Mouse (Mus musculus): ENCODE measurements around the gene Btrc. TPM values are rescaled to one million over a fixed set of nuclear protein-coding genes. Genes with fewer than 3 reads are reported as not detected.

Gene Btrc
- polyA plus RNA-seq, 2 experiments, result 27.6 to 40.3 TPM

DNA sequence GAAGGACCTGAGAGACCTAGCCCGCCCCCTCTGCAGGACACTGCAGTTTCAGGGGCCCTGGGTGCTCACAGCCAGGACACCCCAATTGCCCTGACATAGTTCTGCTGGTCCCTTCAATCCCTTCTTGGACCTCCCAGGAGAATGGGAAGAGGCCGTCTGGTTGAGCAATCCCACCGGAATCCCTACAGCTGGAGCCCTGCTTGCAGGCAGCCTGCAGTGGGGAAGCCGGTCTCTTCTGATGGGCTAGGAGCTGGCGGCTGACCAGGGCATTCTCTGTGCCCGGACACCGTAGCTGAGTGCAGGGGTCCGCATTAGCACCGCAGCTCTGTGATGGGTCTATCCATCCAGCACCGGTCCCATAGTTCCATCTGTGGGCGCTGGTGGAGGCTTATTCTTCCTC, 190.6 kb downstream of the Btrc start:
- DNase-seq (ENCODE audit: low read depth in 3 of 3, low spot score in 3 of 3) (no peak), ATAC-seq (ENCODE audit: insufficient read depth) (no peak)
- no peaks in the 10 kb centered on the region for H3K9me3 ChIP-seq (ENCODE audit: control insufficient read depth, low read length)
- peaks cover 6% of the 10 kb centered on the region in 2 experiments for H3K4me1 ChIP-seq (replicated peaks; ENCODE audit: control insufficient read depth in 2 of 2, insufficient read depth in 2 of 2, low read length in 1 of 2)
- no peak overlapping the region for H3K4me2 ChIP-seq (ENCODE audit: low read depth)
- 86% methylated on average over 11 of the region's 11 CpGs for WGBS (ENCODE audit: insufficient replicate concordance)
- H3K4me3 ChIP-seq (ENCODE audit: insufficient read depth in 1 of 2, low read depth in 2 of 2, low read length in 2 of 2), result no peak overlapping the region
- no peaks in the 10 kb centered on the region for H3K36me3 ChIP-seq (replicated peaks; ENCODE audit: control insufficient read depth, insufficient read depth, low read depth)
- no peak for TF ChIP-seq CTCF (IDR thresholded peaks at IDR 0.05; ENCODE audit: low read depth)
- no peak for TF ChIP-seq EP300 (IDR thresholded peaks at IDR 0.05; ENCODE audit: low read depth)
- H3K9ac ChIP-seq (replicated peaks), result no peak overlapping the region
- H3K27ac ChIP-seq, result no peak overlapping the region
- H3K27me3 ChIP-seq (ENCODE audit: control insufficient read depth, insufficient read depth, low read length), result no peaks in the 10 kb centered on the region

DNA sequence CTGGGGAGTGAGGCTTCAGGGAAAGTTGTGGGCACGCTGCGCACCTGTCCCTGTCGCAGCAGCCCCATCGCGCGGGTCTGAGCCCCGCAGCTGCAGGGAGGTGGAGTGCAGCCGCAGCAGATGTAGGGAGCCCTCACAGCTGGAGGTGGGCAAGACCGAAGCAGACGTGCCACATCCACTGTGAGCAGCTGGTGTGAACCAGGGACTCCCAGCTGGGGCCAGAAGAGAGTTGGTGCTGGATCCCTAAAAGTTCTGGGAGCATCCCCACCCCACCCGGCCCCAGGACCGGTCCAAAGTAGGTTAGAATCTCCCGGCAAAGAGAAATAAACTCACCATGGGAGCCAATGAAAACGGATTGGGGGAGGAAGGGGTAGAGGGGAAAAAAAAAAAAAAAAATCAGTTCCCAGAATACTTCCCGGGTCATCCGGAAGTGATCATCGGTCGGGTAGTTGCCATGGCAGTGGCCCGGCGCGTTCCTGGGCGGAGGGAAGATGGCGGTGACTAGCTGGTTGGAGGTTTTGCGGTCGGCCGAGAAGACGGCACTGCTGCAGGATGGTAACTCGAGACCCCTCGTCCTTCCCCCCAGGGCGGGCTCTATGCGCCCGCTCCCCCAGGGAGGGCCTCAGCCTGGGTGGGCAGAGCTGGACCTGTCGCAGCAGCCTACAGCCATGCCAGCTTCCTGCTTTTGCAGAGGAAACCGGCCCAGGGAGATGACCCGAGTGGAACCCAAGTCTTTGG, 196.8 kb downstream of the Btrc start, which contains the start of the genes Poll and Gm17018:
Gene Poll, minus strand, starts transcription at position 379 of the 738 bp plus-strand sequence.
Gene Gm17018, plus strand, starts transcription at position 463 of the 738 bp plus-strand sequence.
- no peaks in the 10 kb centered on the region for H3K27me3 ChIP-seq (ENCODE audit: control insufficient read depth, insufficient read depth, low read length)
- TF ChIP-seq EP300 (IDR thresholded peaks at IDR 0.05; ENCODE audit: low read depth) (no peak), CTCF (IDR thresholded peaks at IDR 0.05; ENCODE audit: low read depth) (no peak)
- peak within 1 kb of the TSS; percentile 35 for H3K9ac ChIP-seq (replicated peaks)
- H3K36me3 ChIP-seq (replicated peaks; ENCODE audit: control insufficient read depth, insufficient read depth, low read depth), result no peaks in the 10 kb centered on the region
- WGBS (ENCODE audit: insufficient replicate concordance), result 1% methylated on average over 35 of the region's 35 CpGs
- ATAC-seq (ENCODE audit: insufficient read depth), result peak; percentile 68
- H3K4me1 ChIP-seq (replicated peaks; ENCODE audit: control insufficient read depth in 2 of 2, insufficient read depth in 2 of 2, low read length in 1 of 2), result peaks cover 8 to 9% of the 10 kb centered on the region in 2 experiments
- H3K9me3 ChIP-seq (ENCODE audit: control insufficient read depth, low read length), result no peaks in the 10 kb centered on the region
- H3K27ac ChIP-seq, result no peak within 1 kb of the TSS
- peak in 1 of 3 experiments; percentile 59 for DNase-seq (ENCODE audit: low read depth in 3 of 3, low spot score in 3 of 3)
- H3K4me2 ChIP-seq (ENCODE audit: low read depth), result peak within 1 kb of the TSS; percentile 81
- peak within 1 kb of the TSS; percentile 73 to 83 for H3K4me3 ChIP-seq (ENCODE audit: insufficient read depth in 1 of 2, low read depth in 2 of 2, low read length in 2 of 2)

DNA sequence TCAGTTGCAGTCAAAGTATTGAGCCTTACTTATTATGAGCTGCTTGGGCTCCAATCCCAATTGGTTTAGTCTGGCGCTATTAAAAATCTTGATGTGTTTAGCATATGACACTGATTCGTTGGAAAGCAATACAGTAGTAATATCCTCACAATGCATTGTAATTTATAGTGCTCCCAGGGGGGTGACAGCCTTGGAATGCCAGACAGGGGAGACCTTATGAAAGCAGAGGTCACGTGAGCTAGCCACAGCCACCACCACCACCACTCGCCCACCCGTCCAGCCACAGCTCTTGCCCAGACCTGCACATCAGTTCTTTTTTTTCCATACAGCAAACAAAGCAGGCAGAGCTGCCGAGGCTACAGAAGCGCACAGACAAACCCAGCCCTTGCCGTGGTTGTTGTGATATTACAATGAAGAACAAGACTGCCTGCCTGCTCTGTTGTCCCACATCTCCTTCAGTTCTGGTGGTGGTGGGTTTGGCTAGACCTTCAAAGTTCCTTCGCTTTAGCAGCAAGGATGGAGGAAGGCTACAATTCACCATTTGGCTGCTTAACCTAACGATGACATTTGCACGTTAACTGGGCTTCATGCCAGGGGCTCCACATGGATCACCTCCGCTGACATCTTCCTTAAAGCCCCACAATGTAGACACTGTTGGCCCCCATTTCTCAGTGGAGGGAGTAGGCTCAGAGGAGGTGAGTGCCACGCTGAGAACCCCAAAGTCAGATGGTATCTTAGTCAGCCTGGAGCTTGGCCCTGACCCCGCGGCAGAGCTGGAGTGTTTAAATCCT, 202.6 kb downstream of the Btrc start:
- Histone ChIP-seq H3K9me3 (ENCODE audit: control insufficient read depth, low read length) (no peaks in the 10 kb centered on the region), H3K9ac (replicated peaks) (no peak overlapping the region), H3K4me3 (ENCODE audit: insufficient read depth in 1 of 2, low read depth in 2 of 2, low read length in 2 of 2) (no peak overlapping the region), H3K27me3 (ENCODE audit: control insufficient read depth, insufficient read depth, low read length) (no peaks in the 10 kb centered on the region), H3K4me1 (replicated peaks; ENCODE audit: control insufficient read depth in 2 of 2, insufficient read depth in 2 of 2, low read length in 1 of 2) (no peaks in the 10 kb centered on the region), H3K27ac (no peak overlapping the region), H3K4me2 (ENCODE audit: low read depth) (no peak overlapping the region), H3K36me3 (replicated peaks; ENCODE audit: control insufficient read depth, insufficient read depth, low read depth) (no peaks in the 10 kb centered on the region)
- no peak for DNase-seq (ENCODE audit: low read depth in 3 of 3, low spot score in 3 of 3)
- 66% methylated on average over 15 of the region's 15 CpGs for WGBS (ENCODE audit: insufficient replicate concordance)
- no peak for TF ChIP-seq CTCF (IDR thresholded peaks at IDR 0.05; ENCODE audit: low read depth)
- no peak for TF ChIP-seq EP300 (IDR thresholded peaks at IDR 0.05; ENCODE audit: low read depth)
- ATAC-seq (ENCODE audit: insufficient read depth), result no peak

GRCm38 (mm10) chr19:45567367-45567766, 203.8 kb downstream of the Btrc start:
- WGBS (ENCODE audit: insufficient replicate concordance), result 79% methylated on average over 14 of the region's 14 CpGs
- no peaks in the 10 kb centered on the region for H3K36me3 ChIP-seq (replicated peaks; ENCODE audit: control insufficient read depth, insufficient read depth, low read depth)
- no peak overlapping the region for H3K4me3 ChIP-seq (ENCODE audit: insufficient read depth in 1 of 2, low read depth in 2 of 2, low read length in 2 of 2)
- no peaks in the 10 kb centered on the region for H3K27me3 ChIP-seq (ENCODE audit: control insufficient read depth, insufficient read depth, low read length)
- no peak for DNase-seq (ENCODE audit: low read depth in 3 of 3, low spot score in 3 of 3)
- no peaks in the 10 kb centered on the region for H3K4me1 ChIP-seq (replicated peaks; ENCODE audit: control insufficient read depth in 2 of 2, insufficient read depth in 2 of 2, low read length in 1 of 2)
- H3K4me2 ChIP-seq (ENCODE audit: low read depth), result no peak overlapping the region
- H3K9ac ChIP-seq (replicated peaks), result no peak overlapping the region
- TF ChIP-seq EP300 (IDR thresholded peaks at IDR 0.05; ENCODE audit: low read depth) (no peak), CTCF (IDR thresholded peaks at IDR 0.05; ENCODE audit: low read depth) (no peak)
- no peak overlapping the region for H3K27ac ChIP-seq
- ATAC-seq (ENCODE audit: insufficient read depth), result no peak
- no peaks in the 10 kb centered on the region for H3K9me3 ChIP-seq (ENCODE audit: control insufficient read depth, low read length)

- Histone ChIP-seq H3K36me3 (replicated peaks; ENCODE audit: control insufficient read depth, insufficient read depth, low read depth) (no peaks in the 10 kb centered on the region), H3K27ac (no peak overlapping the region), H3K4me2 (ENCODE audit: low read depth) (no peak overlapping the region; the same call in 1 of the 2 replicates), H3K9me3 (ENCODE audit: control insufficient read depth, low read length) (no peaks in the 10 kb centered on the region), H3K9ac (replicated peaks) (no peak overlapping the region), H3K4me1 (replicated peaks; ENCODE audit: control insufficient read depth in 2 of 2, insufficient read depth in 2 of 2, low read length in 1 of 2) (peaks cover 17 to 29% of the 10 kb centered on the region in 2 experiments), H3K4me3 (ENCODE audit: insufficient read depth in 1 of 2, low read depth in 2 of 2, low read length in 2 of 2) (no peak overlapping the region), H3K27me3 (ENCODE audit: control insufficient read depth, insufficient read depth, low read length) (no peaks in the 10 kb centered on the region)
- DNase-seq (ENCODE audit: low read depth in 3 of 3, low spot score in 3 of 3), result peak in 1 of 3 experiments; percentile 40
- 24% methylated on average over 6 of the region's 6 CpGs for WGBS (ENCODE audit: insufficient replicate concordance)
- ATAC-seq (ENCODE audit: insufficient read depth), result peak; percentile 72
- TF ChIP-seq CTCF (IDR thresholded peaks at IDR 0.05; ENCODE audit: low read depth) (no peak), EP300 (IDR thresholded peaks at IDR 0.05; ENCODE audit: low read depth) (no peak)
Observed at GRCm38 (mm10) chr19:45573033-45573432, 209.5 kb downstream of the Btrc start.

All from liver, embryonic 14.5 days (tissue).